Mouse (Mus musculus): Measurements from ENCODE around the gene Pitx2.

Pitx2 gene

DNA sequence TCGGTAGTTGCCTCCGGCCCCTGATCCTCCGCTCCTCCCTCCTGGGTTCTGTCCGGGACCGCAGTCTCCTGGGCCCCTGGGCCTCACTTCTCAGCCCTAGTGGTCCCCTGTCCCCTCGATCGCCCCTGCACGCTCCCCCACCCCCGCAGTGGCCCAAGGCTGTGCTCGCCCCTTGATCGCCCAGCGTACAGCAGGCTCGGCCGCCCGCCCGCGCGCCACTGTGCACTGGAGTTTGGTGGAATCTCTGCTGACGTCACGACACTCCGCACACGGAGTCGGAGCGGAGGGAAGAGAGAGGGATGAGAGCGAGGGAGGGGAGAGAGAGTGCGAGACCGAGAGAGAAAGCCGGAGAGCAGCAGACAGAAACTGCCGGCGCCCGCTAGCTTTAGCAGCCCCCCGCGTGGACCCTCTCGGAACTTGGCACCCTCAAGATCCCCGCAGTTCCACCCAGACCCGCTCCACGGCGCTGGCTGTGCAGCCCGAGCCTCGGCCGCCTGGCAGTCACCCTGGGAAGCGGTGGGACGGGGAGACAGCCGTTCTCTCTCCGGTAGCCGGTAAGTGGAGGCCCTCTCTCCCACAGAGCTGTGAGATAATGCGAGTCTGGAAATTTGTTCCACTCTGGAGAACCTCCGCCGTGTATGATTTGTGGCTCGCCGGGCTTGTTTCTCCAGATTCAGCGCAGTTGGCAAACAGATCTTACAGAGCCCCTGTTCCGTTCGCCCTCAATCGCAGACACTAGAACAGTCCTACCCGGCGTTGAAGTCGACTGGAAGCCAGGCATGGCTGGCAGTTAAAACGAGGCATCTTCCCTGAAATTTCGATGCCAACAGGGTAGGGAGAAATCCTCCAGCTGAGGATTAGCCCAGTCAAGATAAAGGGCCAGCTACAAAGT is at the start of gene Pitx2:
Gene Pitx2 (plus strand): TSS at position 270 of the 892 bp plus-strand sequence.
- DNase-seq, result no peak

DNA sequence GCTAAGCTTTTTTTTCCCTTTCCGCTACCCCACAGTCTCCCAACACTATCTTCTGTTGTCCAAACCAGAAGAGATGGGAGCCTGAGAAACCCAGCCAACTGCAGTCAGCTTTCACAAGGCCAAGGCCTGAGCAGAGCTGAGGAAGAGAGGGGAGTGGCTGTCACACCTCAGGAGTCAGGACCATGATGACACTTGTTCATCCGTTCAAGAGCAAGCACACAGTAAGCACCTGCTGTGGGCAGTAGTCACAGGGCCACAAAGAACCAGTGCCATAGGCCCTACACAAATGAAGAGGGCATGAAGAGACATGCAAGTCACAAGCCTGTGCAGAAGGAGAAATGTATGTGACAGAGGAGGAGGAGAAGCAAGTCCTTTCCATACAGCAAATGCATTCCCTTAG is 49.7 kb upstream of the Pitx2 start:
- no peak for DNase-seq

- no peak for DNase-seq
Observed at GRCm38 (mm10) chr3:129151096-129151685, 48.5 kb upstream of the Pitx2 start.

DNA sequence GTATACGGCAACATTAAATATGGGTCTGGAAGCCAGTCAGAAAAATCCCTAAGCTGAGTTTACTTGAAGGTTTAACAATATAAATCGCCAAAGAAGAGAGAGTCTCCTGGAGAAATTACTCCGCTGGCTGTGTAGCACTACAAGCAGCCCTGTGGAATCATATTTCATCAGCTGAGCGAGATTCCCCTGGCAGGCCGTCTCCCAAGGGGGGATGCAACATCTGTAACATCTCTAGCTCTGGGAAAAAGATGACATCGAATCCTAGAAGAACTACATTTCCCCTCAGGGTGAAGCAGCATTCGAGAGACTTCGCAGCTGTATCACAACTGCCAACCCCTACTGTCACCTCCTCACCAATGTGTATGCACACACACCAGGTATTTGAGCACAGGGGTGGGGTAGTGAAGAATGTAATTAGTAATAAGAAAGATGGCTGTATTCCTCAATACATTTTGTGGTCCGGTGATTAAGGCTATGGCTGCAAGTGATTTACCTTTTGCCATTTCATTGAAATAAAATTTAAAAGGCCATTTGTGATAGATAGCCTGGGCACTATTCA is 40.8 kb upstream of the Pitx2 start:
- DNase-seq, result no peak

GRCm38 (mm10) chr3:129161333-129162035 is 38.2 kb upstream of the Pitx2 start:
- no peak for DNase-seq

DNA sequence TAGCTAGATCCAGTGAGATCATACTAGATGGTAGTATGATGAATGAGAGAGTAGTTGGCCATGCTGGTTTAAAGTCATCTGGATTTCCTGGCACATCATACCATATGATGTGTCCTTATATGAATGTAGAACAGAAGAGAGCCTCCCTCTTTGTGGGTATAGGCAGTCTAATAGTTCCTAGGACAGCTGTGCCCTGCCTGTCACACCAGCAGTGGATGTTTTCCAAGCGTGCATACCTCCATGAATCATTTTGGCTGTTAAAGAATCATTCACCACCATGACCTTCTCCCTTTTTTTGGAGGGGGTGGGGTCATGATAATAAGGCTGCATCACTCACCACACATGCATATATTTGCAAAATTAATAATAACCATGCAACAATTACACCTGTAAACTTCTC is 35.4 kb upstream of the Pitx2 start:
- no peak for DNase-seq

DNA sequence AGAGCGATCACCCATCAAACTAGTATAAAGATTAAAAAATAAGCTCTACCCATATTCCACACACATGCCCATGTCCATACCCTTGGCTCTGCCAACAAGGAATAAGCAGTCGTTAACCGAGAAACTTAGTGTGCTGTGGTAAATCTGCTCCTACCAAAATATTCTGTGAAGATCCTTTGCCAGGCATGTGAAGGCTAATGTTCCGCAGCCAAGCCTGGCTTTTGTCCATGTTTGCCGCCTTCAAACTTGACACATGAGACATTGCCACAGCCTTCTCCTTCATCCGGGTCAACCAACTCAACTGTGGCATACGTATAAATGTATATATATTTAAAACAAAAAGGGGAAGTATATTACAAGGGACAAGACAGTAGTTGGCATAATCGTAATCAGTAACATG is 34.0 kb upstream of the Pitx2 start:
- no peak for DNase-seq

GRCm38 (mm10) chr3:129166684-129167083 is 33.0 kb upstream of the Pitx2 start:
- DNase-seq, result no peak

GRCm38 (mm10) chr3:129170416-129170815 is 29.3 kb upstream of the Pitx2 start:
- DNase-seq, result no peak

GRCm38 (mm10) chr3:129171789-129172188 is 27.9 kb upstream of the Pitx2 start:
- DNase-seq, result no peak

DNA sequence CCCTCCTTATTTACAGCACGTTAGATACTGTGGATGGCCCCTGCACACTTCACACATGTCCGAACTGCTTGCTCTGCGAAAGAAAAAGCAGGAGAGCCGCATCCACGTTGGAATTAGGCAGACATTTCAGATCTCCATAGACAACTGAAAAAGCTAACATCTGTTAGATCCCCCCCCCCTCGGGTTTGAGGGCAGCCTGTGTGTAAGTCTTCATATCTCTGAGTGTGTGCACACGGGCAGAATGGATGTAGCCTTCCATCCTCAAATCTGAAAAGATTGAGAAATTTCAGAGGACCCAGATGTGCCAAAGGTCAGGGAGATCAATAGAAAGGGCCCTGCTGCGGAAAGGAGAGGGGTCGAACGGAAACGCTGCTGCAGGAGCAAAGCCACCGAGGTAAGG is 5.2 kb upstream of the Pitx2 start:
- no peak for DNase-seq

GRCm38 (mm10) chr3:129195036-129195435 is 4.6 kb upstream of the Pitx2 start:
- no peak for DNase-seq

GRCm38 (mm10) chr3:129195816-129196549 is 3.7 kb upstream of the Pitx2 start:
- DNase-seq, result no peak

GRCm38 (mm10) chr3:129196550-129196919 is 3.1 kb upstream of the Pitx2 start:
- DNase-seq, result no peak

- DNase-seq, result no peak
Observed at GRCm38 (mm10) chr3:129197035-129197434, 2.6 kb upstream of the Pitx2 start.

GRCm38 (mm10) chr3:129197786-129198626 is 1.7 kb upstream of the Pitx2 start:
- no peak for DNase-seq

DNA sequence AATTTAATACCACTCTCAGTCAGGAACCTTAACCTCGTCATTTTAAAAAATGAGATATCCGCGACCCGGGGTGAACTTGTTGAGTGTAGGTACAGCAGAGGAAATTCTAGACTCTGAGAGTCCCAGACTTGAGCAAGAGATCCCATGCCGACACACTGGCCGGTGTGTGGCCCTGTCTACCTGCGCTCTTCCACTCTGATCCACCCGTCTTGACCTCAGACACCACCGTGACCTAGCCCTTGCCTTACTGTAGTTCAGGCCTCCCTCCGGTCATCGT is 1.1 kb upstream of the Pitx2 start:
- no peak for DNase-seq

GRCm38 (mm10) chr3:129199160-129199608 is 494 bp upstream of the Pitx2 start:
- no peak for DNase-seq

GRCm38 (mm10) chr3:129200501-129200890 is 818 bp downstream of the Pitx2 start:
- DNase-seq, result no peak

DNA sequence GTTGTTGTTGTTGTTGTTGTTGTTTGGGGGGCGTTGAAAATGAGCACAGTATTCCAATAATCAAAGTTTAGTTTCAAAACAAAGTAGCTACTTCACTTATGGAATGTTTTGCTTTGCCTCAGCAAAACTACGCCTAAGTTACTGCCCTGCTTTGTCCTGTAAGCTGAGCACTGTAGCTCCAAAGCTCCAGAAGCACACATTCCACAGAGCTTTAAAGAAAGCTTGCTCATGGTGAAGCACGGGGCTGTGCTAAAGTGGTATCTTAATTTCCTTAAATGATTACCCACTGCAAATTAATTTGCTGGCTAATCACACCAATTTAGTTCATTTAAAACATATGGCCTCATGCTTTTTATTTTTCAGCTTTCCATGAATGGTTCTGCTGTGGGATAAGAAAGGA is 1.5 kb downstream of the Pitx2 start:
- DNase-seq, result no peak

- no peak for DNase-seq
Observed at GRCm38 (mm10) chr3:129201681-129202255, 2.1 kb downstream of the Pitx2 start.

All from thymus, postnatal 14 days (tissue).